Mouse (Mus musculus) thymus, adult 18-20 months (tissue): Measurements from ENCODE around the gene Cplx2.

Source experiments
- DNase-seq, 2 experiments: peaks; one replicate each; pipeline ENCODE4 v3.0.0; 2022; ENCODE audit warnings: mixed read lengths in 2 of 2

Gene Cplx2

DNA sequence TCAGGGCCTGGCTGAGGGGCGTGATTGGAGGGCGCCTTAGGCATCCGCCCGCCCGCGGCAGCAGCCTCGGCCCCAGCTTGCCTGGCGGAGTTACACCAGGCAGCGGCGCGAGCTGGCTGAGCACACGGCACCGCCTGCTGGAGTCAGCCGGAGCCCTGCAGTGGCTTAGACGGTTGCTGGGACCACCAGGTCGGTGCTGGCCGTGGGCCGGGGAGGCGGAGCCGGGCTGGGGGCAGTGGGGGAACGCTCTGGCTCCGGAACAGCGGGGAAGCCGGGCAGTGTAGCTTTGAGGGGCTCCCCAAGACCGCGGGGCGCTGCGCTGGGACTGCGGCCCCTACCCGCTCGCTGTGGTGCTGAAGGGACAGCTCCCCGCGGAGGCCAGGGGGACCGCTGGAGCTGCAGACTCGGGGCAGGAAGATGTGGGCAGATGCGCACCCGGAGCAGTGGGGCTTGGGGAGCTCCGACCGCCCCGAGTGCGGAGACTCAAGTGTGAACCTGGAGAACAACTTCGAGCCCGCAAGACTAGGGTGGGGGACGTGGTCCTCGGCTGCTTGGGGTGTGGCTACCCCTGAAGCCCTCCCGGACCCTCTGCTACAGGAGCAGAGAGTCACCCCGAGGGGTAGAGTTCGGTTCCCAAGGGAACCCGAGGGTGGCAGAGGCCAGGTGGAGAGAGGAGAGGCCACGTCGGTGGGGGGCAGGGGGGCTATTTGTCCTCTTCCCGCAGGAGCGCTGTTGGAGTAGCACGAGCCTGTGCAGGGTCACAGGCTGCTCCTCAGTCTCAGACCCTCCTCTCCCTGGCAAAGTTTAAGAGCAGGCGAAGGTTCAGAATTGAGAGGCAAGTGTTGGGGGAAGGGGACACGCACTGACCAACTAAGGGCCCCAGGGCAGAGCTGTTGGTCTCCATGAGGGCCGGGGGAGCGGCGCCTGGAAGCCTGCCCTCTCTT lies 510 bp downstream of the Cplx2 start:
- peak; percentile 52 to 53 for DNase-seq

DNA sequence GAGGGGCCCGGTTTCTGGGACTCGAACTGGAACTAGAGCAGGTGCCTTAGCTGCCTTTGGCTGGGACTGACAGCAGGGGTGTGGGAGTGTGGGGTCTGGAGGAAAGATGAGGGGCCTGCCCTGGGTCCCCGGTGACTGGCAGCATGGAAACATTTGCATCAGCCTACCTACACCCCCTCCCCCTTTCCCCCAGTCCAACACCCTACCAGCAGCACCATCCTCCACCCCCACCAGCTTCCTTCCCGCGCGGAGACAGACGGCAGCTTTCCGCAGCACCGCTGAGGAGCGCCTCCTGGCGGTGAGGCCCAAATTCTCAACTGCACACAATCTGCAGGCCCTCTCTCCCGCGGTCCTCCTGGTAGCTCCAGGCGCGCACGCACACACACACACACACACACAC lies 1.5 kb downstream of the Cplx2 start:
- peak; percentile 16 for DNase-seq

DNA sequence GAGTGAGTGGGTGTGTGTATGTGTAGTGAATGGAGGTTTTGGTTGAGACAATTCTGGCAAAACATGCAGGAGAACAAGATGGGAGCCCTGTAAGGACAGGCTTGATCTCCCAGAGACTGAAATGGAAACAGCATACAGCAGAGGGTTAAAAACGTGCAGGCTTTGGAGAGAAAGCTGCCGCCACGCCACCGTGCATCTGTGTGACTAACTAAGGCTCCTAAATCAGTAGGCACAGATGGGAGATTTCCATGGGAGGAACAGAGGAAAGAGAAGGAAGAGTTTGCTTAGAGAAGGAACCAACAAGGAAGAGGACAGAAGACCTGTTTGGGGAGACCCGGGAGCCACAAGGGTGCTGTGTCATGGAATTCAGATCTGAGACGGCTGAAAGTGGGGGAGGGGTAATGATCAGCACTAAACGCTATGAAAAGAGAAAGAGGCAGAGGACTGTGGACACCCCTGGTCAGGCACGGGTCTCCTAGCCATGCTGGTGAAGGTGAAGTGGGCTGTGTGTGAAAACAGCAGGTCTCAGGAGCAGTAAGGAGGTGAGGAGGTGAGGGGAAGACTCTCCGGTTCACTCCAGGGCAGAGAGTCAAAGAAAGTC lies 3.1 kb downstream of the Cplx2 start:
- no peak for DNase-seq

DNA sequence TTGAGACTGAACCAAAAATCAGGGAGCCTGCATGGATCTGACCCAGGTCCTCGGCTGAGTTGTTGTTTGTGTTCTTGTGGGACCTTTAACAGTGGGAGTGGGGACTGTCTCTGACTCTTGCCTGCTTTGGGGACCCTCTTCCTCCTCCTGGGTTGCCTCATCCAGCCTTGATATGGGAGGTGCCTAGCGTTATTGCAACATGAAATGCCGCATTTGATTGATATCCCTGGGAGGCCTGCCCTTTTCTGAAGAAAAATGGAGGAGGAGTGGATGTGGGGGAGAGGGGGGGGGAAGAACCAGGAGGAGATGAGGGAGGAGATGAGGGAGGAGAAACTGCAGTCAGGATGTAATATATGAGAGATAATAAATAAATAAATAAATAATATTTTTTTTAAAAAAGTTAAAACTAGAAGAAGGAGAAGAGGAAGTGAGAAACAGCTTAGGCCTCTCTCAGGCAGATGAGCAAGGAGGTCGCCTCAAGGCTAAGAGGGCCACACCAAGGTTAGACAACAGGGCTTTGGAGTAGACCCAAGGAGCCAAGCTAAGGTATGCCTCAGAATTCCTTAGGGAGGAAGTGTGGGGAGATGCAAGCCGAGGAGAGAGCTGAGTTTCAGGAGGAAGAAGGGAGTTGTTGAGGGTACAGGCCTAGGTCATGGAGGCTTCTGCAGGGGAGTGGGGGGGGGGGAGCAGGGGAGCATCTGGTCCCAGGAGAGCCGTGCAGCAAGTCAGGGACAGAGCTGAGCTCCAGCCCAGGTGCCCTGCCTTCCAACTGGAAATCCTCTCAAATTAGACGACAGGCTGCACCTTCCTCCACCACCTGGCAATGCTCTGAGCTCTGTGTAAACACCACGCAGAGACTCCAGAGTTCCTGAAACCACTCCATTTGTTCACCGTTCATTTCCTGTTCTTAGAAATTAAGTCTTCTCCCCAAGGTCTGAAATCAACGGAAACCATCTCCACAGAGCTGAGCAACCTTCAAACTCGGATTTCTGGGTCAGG lies 4.6 kb downstream of the Cplx2 start:
- no peak for DNase-seq

DNA sequence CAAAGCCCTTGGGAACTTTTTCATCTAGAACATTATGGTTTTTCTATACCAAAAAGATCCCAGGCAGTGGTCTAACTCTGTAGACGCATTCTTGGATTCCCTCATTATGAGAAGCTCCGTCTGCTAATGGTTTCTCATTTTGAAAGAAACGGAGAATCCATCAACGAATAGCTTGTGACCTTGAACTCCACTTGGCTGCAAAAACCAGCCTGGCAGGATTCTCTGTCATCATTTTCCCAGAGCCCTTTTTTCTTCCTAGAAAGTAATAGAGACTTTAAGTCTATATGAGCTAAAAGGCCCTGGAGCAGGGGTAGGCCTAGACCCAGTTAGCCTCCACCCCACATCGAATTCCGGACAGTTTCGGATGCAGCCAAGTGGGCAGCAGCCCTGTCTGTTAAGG lies 5.6 kb downstream of the Cplx2 start:
- no peak for DNase-seq

DNA sequence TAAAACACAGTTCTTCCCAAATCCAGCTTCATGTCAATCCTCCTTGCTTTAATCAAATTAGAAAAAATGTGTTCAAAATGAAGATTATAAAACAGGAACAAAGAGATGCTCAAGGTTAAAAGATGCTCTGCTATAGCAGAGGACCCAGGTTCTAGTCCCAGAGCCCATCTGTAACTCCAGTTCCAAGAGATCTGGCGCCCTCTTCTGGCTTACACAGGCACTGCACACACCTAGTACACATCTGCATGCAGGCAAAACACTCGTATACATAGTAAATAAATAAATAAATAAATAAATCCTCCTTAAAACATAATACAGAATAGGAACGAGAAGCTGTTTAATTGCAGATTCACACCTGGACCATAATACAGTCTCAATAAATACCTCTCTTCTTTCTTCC lies 6.9 kb downstream of the Cplx2 start:
- no peak for DNase-seq

DNA sequence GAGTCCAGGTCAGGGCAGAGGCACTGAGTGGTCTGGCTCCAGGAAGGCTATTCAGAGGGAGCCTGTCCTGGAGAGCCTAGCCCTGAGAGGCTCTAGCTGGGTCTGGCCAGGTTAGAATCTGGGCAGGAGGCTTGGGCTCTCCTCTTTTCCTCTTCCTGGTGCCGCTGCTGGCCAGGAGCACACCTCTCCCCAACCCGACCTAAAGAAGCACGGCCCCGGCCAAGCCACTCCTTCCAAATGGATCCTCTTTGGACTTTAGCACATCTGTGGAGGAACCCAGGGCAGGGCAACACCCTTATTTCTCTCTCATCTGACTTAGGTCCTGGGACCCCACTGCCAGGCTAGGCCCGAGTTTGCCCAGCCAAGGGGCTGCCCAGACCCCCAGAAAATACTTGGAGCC lies 9.3 kb downstream of the Cplx2 start:
- no peak for DNase-seq

DNA sequence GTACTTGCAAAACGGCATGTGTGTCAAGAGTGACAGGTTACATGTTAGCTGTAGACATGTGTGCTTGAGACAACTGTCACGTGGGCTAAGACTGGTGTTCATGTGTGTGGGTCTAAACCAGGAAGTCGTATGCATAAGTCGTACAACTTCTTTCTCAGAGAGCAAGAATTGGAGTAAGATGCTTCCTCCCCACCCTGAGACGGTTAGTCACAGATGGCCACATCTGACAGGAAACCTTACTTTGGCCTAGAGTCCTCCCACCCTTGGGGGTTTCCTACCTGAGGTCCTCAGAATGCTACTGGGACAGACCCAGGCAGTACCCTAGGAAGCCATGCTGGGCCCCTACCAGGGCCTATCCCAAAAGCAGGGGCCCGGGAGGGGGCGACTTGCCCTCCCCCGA lies 10.2 kb downstream of the Cplx2 start:
- no peak for DNase-seq

DNA sequence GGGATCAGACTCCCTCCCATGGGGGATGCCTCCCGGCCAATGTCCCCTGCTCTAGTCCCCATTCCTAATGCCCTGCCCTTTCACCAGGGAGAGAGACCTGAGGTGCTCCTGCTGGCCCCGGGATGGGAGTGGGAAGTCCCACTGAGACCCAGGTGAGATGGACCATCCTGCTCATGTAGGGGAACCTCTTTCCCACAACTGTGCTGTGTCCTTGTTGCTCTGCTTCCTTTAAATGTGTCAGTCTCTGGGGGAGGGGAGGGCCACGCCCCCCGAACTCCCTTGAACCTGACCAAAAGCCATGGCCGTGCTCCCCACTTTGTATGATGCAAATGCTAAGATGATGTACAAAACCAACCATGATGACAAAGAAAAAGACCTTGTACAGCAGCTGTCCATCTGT lies 12.4 kb downstream of the Cplx2 start:
- DNase-seq: no peak

DNA sequence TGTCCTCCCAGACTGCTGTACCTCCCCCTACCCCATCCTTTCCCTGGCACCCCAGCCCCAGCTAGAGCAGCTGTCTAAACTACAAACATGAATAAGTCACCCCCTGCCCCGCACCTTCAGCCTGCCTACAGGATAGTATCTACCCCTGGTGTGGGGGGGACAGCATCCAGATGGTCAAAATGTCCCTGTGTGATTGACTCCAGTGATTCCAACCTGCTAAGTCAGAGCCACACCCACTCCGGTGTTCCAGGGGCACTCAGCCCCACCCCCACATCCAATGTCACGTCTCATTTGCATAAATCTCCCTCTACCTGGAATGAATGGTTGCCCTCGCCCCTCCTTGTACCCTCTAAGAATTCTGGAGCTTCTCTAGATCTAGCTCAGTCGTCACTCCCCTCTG lies 13.4 kb downstream of the Cplx2 start:
- DNase-seq: no peak

DNA sequence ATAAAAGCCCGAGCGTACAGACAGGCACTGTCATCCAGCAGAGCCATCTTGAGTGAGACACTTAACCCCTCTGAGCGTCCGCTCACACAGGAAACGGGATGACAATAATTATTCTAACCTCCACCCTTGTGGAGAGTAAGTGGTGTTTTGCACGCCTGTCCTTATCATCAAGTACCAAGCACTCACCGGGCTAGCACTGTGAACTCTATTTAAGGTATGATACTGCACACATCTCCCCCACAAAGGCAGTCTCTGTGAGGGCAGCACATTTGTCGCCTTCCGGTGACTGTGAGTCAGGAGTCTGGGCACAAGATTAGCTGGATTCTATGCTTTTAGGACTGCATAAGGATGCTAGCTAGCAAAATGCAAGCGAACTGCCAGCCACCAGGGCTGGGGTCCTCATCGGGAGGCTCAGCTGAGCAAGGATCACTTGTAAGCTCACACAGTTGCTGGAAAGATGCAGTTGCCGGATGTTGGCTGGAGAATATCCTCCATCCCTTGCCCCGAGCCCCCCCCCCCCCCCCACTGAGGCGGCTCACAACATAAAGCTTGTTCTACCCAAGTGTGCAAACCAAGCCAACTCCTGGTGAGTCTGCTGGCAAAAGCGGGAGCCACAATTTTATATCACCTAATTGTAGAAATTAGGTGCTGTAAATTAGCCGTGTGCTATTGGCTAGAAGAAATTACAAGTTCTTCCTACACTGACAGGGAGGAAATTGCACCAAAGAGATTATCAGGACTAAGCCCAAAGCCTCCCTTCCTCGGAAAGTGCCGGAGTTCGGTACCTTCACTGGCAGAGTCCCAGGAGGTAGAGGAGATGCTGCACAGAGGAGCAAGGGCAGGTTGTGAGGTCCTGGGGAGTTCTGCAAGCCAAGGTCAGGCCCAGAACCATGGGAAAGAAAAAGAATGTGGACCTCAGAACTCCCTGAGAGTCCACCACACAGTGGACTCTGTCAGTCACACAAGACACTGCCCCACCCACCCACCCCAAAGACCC lies 14.2 kb downstream of the Cplx2 start:
- DNase-seq: no peak

DNA sequence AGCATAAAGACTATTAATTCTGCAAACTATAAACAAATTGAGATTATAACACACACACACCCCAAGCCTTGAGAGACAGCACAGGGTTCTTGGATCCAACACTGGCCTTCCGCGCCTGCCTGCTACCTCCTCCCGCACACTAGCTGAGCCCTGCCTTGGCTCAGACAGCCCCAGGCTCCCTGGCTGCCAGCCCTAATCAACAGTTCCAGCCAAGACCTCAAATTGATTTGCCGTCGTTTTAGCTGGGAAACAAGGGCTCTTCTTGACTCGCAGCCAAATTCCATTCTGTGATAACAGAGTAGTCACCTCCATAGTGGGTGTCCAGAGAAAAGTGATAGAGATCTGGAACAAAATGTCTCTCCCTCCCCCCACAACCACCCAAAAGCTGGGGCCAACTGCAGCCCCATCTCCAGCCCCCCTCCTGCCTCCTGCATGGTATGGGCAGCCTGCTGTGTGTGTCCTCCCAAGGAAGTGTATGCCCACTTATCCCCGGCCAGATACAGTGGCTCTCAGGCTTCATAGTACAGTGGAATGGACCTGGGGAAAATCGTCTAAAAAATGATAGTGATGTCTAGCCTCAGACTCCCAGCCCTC lies 18.9 kb downstream of the Cplx2 start:
- DNase-seq: no peak

DNA sequence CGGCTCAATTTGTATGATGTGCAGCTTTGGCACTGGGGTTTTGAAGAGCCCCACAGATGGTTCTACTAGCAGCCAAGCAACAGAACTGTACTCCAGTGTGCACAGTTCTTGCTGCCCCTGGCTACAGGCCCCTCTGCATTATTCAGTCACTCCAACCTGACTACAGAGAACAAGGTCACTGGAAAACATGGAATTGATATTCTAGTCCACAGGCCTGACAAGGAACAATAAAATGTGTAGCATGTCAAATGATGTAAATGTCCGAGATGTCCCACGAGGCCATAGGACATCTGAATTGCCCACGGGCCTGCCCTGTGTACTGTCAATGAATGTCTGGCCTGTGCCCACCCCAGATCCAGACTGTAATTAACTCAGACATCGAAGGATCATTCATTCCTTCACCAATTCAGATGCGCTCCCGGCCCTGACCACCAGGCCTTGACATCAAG lies 19.4 kb downstream of the Cplx2 start:
- DNase-seq: no peak

DNA sequence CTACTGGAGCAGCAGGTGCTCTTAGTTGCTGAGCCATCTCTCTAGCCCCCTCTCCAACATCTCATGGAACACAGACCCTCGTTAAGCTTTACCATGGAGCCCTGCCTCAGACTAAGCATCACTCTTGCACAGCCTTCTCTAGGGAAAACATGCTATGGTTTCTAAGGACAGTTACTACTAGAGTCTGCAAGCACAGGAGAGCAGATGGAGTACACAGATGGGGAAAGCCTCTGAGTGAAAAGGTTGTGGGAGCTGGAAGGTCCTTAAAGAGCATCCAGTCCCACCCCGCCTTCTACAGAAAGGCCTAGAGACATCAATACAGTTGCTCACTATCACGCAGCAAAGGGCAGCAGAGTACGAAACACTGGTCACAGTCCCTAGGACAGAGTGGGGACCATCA lies 20.2 kb downstream of the Cplx2 start:
- DNase-seq: no peak

DNA sequence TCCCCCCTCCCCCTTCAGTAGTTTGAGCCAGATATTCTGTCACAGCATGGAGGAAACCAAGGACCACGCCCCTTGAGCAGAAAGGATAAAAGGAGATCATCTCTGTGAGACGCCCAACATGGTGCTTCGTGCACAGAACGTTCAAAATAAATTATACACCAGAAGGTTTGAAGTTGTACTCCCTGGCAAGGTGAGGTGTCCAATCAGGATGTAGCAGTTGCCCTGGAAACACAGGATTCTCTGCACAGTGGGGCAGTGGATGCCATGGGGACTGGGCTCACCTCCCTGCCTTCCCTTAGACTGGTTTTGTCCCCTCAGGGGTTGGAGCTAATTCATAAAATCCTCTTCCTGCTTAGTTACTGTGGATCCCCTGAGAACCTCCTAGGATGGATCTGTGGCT lies 25.9 kb downstream of the Cplx2 start:
- no peak for DNase-seq

DNA sequence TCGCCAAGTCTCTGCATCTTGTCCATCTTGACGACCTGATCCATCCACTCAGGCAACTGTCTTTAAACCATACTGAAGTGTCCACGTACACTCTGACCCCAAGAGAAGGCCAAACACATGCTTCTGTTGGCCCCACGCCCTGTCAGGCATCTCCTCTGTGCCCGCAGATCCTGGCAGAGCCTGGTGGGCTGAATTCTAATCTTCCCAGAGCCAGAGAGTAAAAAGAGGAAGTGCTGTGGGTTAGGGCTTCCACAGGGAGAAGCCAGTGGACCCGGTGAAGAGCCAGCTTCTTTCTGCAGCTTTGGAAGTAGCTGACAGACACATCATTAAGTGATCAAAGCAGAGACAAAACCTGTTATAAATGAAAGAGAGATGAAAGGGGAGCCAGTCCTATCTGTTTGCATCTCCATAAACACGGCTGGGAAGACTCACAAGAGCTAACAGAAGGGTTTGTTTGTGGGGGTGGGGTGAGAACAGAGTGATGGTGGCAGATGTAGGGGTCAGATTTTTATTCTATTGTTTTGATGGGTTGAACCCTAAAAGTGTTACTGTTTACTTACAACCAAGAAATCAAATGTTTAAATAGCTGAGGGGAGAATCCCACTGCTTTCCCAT lies 29.5 kb downstream of the Cplx2 start:
- no peak for DNase-seq

DNA sequence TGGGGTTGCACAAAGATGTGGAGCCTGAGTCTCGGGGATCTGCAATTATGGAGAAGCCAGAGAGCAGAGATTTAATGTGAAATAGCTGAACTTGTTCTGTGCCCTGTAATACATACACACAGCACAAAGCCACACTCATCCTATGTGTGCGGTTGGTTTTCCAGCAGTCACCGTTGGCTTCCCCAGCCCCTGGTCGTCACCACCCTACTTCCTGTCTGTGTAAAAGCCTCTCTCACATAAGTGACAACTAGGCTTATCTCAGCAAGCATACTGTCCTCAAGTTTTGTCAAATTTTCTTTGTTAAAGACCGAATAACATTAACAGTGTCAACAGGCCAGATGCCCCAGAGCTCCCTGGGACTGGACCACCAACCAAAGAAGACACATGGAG lies 30.0 kb downstream of the Cplx2 start:
- no peak for DNase-seq

DNA sequence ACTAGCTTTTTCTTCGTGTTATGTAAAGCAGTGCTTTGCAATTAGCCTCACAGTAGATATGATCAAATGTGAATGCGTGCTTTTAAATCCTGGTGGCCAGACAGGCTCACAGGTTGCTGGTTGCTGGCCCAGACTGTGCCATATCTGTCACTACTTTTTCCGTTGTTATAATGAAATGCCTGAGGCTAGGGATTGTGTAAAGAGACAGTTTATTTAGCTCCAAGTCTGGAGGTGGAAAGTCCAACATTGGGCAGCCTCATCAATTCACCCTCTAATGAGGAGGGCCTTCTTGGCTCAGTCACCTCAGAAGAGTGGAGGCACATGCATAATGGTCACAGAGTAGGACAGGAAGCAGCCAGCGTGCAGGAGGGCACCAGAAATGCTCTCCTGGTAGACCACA lies 31.2 kb downstream of the Cplx2 start:
- no peak for DNase-seq

DNA sequence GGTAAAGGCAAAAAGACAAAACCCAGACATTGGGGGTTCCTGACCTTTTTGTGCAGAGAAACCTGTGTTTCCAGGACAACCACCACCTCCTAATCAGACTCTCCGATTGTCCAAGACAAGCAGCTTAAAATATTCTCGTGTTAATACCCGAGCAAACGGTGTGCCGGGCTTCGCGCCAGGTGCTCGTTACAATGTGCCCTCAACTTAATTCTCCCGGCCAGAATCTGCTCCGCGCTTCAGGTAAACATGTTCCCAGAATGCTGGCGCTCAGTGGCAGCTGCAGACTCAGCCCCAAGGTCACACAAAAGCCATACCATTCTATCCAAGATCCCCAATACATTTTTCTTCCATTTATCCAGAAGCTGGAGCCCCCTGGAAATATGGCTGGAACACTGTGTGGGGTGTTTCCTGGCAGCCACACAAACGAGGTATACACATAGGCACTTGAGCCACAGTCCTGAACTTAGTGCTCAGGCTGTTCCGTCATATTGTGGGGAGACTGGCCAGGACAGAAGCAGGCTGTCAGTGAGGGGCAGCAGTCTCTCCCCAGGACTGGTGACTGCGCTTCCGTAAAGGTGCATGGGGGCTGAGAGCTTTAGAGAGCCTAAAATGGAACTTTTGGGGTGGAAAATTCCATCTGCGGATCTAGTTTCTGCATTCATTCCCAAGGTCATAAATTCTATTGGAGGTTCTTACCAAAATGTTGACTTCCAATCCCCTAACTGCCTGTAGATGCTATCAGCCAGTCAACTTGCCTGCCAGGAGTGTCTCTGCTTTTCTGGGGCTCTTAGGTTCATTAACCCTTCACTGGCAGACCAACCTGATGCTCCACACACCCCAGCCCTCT lies 32.3 kb downstream of the Cplx2 start:
- DNase-seq: no peak

DNA sequence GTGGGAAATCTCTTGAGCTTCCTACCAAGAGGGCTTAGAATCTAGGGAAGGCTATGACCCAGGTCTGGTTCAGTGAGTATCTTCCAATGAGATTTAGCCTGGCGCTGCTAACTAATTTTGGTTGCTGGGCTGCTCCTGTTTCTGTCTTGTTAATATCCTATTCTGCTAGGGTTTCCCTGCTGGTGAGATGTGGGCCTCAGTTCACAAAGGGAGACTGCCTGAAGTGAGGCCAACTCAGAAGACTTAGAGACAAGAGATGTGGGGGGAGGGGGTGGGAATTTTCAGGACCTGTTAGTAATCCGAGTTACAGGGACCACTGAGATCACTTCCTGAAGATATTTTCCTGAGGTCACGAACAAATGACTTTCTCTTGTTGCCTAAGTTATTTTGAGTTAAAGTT lies 33.1 kb downstream of the Cplx2 start:
- no peak for DNase-seq
